Mouse (Mus musculus) forebrain, embryonic 11.5 days (tissue): ENCODE results near the gene Krt7. TPM values are rescaled to one million over a fixed set of nuclear protein-coding genes. Genes with fewer than 3 reads are reported as not detected.

Experiments used
- ATAC-seq: fragments of 200-750 bp; cut with Nextera tagmentation; replicated peaks from 2 replicates; pipeline ENCODE4 v1.8.0; 2017; ENCODE audit warnings: moderate TSS enrichment; ENCODE audit not compliant: low FRiP score
- DNase-seq: peaks from one replicate; pipeline ENCODE4 v3.0.0-alpha.2; 2017; ENCODE audit warnings: low spot score
- H3K27ac ChIP-seq: fragments of 300-500 bp; sonication (generic); 2 replicates; pipeline ENCODE4 v1.5.1; 2014; ENCODE audit warnings: low read depth, low read length
- H3K27me3 ChIP-seq: fragments of 300-500 bp; sonication (generic); 2 replicates; pipeline ENCODE4 v1.6.1; 2014; ENCODE audit warnings: mild to moderate bottlenecking, low read length, mixed read lengths; ENCODE audit not compliant: control insufficient read depth, insufficient read depth
- H3K36me3 ChIP-seq: fragments of 300-500 bp; sonication (generic); 2 replicates; pipeline ENCODE4 v1.6.1; 2014; ENCODE audit warnings: mild to moderate bottlenecking, low read length, moderate library complexity, mixed read lengths; ENCODE audit not compliant: control insufficient read depth, insufficient read depth
- H3K4me1 ChIP-seq: fragments of 300-500 bp; sonication (generic); replicated peaks from 2 replicates; pipeline ENCODE4 v1.6.1; 2014; ENCODE audit warnings: low read length, mixed read lengths; ENCODE audit not compliant: control insufficient read depth, insufficient read depth
- H3K4me2 ChIP-seq: fragments of 300-500 bp; sonication (generic); 2 replicates; pipeline ENCODE4 v1.6.1; 2014; ENCODE audit warnings: low read depth, mild to moderate bottlenecking, low read length, moderate library complexity, mixed read lengths; ENCODE audit not compliant: severe bottlenecking
- H3K4me3 ChIP-seq: fragments of 300-500 bp; sonication (generic); 2 replicates; pipeline ENCODE4 v1.5.1; 2014; ENCODE audit warnings: low read depth, low read length
- H3K9ac ChIP-seq: fragments of 300-500 bp; sonication (generic); 2 replicates; pipeline ENCODE4 v1.6.1; 2014; ENCODE audit warnings: low read length
- H3K9me3 ChIP-seq: fragments of 300-500 bp; sonication (generic); 2 replicates; pipeline ENCODE4 v1.6.1; 2016; ENCODE audit warnings: low read length, mixed read lengths; ENCODE audit not compliant: control insufficient read depth
- WGBS: fragments of 180-500 bp; shearing (Covaris S2); extraction: QIAGEN DNeasy Blood & Tissue Kit; methylation state at CpG from one replicate; pipeline ENCODE4 v1.1.7; 2014; 5-methylcytosine and 5-hydroxymethylcytosine counted together
- polyA plus RNA-seq: library from polyadenylated mRNA; unstranded; fragments of >200 nt; fragmentation: Nextera tagmentation; extraction: Ambion mirVana; gene quantifications from 2 replicates; pipeline ENCODE4 v1.2.1, GENCODE M21; 2014

The Krt7 gene
- polyA plus RNA-seq, 1 experiment from 2014 or later: 6.8 TPM

DNA sequence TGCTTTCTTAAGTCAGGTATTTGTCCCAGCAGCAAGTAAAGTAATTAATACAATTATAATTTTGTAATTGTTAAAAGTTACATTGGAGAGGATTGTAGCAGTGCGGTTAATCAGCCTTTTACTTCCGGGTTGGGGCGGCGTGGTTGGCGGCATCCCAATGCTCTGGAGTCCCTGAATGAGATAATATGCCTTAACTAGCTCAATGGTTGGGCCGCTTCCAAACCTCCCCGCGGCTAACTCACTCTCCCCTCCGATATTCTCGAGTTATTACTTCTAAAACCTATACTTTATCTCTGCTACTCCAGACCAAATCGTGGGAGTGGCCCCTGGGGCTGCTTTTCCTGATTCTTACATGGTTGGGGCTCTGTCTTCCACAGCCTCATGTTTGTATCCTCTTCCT is 35.7 kb downstream of the Krt7 start:
- Histone ChIP-seq H3K9me3 (no peaks in the 10 kb centered on the region), H3K4me2 (no peak overlapping the region), H3K27me3 (no peaks in the 10 kb centered on the region), H3K4me1 (no peaks in the 10 kb centered on the region), H3K9ac (no peak overlapping the region), H3K27ac (no peak overlapping the region), H3K36me3 (no peaks in the 10 kb centered on the region), H3K4me3 (no peak overlapping the region)
- DNase-seq (no peak), ATAC-seq (no peak)
- 80% methylated on average over 11 of the region's 11 CpGs for WGBS

DNA sequence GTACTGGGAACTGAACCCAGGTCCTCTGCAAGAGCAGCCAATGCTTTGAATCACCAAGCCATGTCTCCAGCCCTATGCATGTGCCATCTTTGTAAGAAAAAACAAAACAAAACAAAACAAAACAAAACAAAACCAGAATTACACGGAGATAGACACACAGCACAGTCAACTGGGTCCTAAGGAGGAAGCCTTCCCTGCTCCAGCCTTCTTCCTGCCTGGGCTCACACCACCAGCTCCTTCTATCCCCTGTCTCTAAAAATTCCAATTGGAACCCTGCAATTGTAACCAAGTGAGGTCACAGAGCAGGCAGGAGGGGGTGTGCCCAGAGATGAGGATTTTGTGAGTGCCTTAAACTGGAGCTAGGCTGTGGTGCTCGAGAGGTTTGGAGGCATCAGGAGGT is 36.6 kb downstream of the Krt7 start, which contains the start of gene Krt88:
TSS of gene Krt88 (plus strand) at position 301 of the 400 bp plus-strand sequence.
- Histone ChIP-seq H3K9ac (no peak within 1 kb of the TSS), H3K4me3 (no peak within 1 kb of the TSS), H3K9me3 (no peaks in the 10 kb centered on the region), H3K27me3 (no peaks in the 10 kb centered on the region), H3K4me1 (no peaks in the 10 kb centered on the region), H3K27ac (no peak within 1 kb of the TSS), H3K36me3 (no peaks in the 10 kb centered on the region), H3K4me2 (no peak within 1 kb of the TSS)
- WGBS: 67% methylated on average over 2 of the region's 2 CpGs
- DNase-seq (no peak), ATAC-seq (no peak)

DNA sequence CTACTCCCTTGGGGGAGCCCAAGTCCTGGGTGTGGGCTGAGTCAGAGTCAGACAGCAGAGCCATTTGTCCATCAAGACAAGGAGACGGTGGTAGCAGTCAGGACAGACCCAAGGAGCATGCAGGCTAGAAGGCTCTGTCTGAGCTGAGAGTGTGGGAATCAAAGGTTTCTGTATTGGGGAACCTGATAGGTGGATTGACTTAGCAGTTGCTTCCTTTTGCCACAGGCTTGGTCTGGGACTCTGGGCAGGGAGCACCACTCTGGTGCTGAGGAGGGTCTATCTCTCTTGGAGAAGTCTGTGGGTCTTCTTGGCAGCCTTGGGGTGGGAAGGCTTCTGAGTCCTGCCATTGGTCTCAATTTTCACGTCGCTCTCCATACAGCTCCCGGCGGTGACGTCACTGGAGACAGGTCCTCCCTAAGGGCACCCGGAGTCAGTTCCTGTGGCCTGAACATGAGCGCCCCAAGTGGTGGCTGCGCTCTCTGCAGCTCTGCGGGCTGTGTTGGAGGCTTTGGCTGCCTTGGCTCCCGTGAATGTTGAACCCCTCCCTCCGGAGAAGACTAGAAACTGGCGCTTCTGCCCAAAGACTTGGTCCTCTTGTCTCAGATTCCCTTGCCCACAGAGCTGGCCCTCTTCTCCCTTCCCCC is 42.4 kb downstream of the Krt7 start:
- Histone ChIP-seq H3K27me3 (no peaks in the 10 kb centered on the region), H3K27ac (no peak overlapping the region), H3K9me3 (no peaks in the 10 kb centered on the region), H3K4me3 (no peak overlapping the region), H3K4me1 (no peaks in the 10 kb centered on the region), H3K9ac (no peak overlapping the region), H3K4me2 (no peak overlapping the region), H3K36me3 (no peaks in the 10 kb centered on the region)
- 6% methylated on average over 13 of the region's 13 CpGs for WGBS
- DNase-seq (peak; percentile 84), ATAC-seq (peak; percentile 61; the same call in 1 of the 2 replicates)

GRCm38 (mm10) chr15:101454774-101455173 is 43.9 kb downstream of the Krt7 start:
- H3K4me2 ChIP-seq: no peak overlapping the region
- H3K27ac ChIP-seq: no peak overlapping the region
- H3K4me3 ChIP-seq: no peak overlapping the region
- H3K4me1 ChIP-seq: no peaks in the 10 kb centered on the region; the same call in 1 of the 2 replicates
- WGBS: 89% methylated on average over 8 of the region's 8 CpGs
- H3K27me3 ChIP-seq: no peaks in the 10 kb centered on the region
- no peak overlapping the region for H3K9ac ChIP-seq
- ATAC-seq (no peak), DNase-seq (no peak)
- no peaks in the 10 kb centered on the region for H3K9me3 ChIP-seq
- H3K36me3 ChIP-seq: no peaks in the 10 kb centered on the region

DNA sequence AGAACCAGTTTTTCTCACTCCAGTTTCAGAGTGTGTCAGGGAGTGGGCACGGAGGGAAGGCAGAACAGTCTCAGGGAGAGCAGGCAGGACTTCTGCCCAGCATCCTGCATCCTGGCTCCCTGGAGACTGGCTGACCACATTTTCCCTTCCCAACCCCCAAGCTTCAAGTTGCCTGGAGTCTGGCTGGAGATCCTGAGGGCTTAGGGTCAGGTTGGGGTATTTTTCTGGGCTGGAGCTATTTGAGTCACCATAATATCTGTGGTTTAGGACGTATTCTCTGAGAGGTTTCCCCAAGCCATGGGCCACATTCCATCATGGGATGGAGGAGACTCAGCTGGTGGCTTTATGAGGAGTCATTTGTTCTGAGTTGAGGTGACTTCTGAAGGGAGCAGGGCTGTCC is 44.4 kb downstream of the Krt7 start:
- ATAC-seq: no peak

DNA sequence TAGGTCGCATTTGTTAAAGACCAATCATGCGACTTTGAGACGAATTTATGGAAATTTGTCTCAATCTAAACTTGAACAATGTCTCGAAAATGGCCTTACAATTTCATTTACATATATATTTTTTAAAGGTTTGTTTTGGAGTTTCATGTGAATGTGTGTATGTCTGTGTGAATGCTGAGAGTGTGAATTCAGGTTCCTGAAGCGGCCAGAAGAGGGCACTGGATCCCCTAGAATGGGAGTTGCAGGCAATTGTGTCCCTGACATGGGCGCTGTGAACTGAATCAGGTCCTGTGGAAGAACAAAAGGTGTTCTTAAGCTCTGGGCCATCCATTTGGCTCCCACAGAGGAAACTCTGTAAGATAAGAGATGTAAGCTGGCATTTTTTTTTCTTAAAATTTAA is 45.0 kb downstream of the Krt7 start:
- no peak overlapping the region for H3K4me2 ChIP-seq
- H3K36me3 ChIP-seq: no peaks in the 10 kb centered on the region
- 90% methylated on average over 6 of the region's 6 CpGs for WGBS
- no peak overlapping the region for H3K27ac ChIP-seq
- DNase-seq (no peak), ATAC-seq (no peak)
- H3K27me3 ChIP-seq: no peaks in the 10 kb centered on the region
- H3K9ac ChIP-seq: no peak overlapping the region
- H3K4me3 ChIP-seq: no peak overlapping the region
- H3K9me3 ChIP-seq: no peaks in the 10 kb centered on the region
- H3K4me1 ChIP-seq: no peaks in the 10 kb centered on the region; the same call in 1 of the 2 replicates

More for the DNA sequence above, 44.4 kb downstream of the Krt7 start:
- H3K27ac ChIP-seq: no peak overlapping the region
- no peaks in the 10 kb centered on the region for H3K36me3 ChIP-seq
- no peaks in the 10 kb centered on the region for H3K9me3 ChIP-seq
- no peak overlapping the region for H3K4me2 ChIP-seq
- H3K4me1 ChIP-seq: no peaks in the 10 kb centered on the region; the same call in 1 of the 2 replicates
- DNase-seq: no peak
- WGBS: 85% methylated on average over 2 of the region's 2 CpGs
- H3K9ac ChIP-seq: no peak overlapping the region
- H3K27me3 ChIP-seq: no peaks in the 10 kb centered on the region
- no peak overlapping the region for H3K4me3 ChIP-seq

DNA sequence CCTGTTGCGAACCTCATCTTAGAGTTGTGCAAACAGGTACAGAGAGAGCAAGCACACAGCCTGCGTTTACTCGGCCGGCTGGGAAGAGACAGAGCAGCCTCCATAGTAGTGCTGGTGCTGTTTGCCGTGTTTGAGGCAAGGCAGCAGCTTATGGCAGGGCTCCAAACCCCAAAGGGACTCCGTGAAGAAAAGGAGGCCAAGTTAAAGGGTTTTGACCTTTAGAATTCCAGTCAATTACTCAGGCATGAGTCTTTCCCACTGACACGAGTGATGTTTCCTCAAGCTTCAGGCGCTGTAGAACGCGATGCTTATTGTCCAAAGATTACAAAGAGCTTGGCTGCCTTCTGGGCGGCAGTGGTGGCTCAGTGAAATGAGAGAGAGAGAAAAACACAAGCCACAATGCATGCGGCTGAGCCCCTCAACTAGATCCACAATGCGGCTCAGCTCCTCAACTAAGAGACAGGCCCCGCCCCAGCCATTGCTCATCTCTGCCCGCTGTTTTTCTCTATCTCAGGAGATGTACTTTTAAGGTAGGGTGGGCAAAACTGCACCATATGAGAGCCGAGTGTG is 47.6 kb downstream of the Krt7 start:
- Histone ChIP-seq H3K4me2 (no peak overlapping the region), H3K4me1 (no peaks in the 10 kb centered on the region; the same call in 1 of the 2 replicates), H3K9ac (no peak overlapping the region), H3K36me3 (no peaks in the 10 kb centered on the region), H3K9me3 (no peaks in the 10 kb centered on the region), H3K4me3 (no peak overlapping the region), H3K27me3 (no peaks in the 10 kb centered on the region), H3K27ac (no peak overlapping the region)
- ATAC-seq (no peak), DNase-seq (no peak)
- WGBS: 52% methylated on average over 16 of the region's 16 CpGs

GRCm38 (mm10) chr15:101459283-101459682 is 48.4 kb downstream of the Krt7 start:
- ATAC-seq (no peak), DNase-seq (no peak)
- no peaks in the 10 kb centered on the region for H3K9me3 ChIP-seq
- H3K36me3 ChIP-seq: no peaks in the 10 kb centered on the region
- H3K4me1 ChIP-seq: no peaks in the 10 kb centered on the region; the same call in 1 of the 2 replicates
- H3K27ac ChIP-seq: no peak overlapping the region
- no peak overlapping the region for H3K4me3 ChIP-seq
- no peaks in the 10 kb centered on the region for H3K27me3 ChIP-seq
- 87% methylated on average over 14 of the region's 14 CpGs for WGBS
- no peak overlapping the region for H3K9ac ChIP-seq
- H3K4me2 ChIP-seq: no peak overlapping the region

- H3K4me3 ChIP-seq: no peak within 1 kb of the TSS
Measured at GRCm38 (mm10) chr15:101463651-101464050, 52.8 kb downstream of the Krt7 start, which contains the start of gene Krt81. Krt81 (minus strand) TSS chr15:101463751.

More at GRCm38 (mm10) chr15:101463651-101464050, 52.8 kb downstream of the Krt7 start, which contains the start of gene Krt81:
- no peak for ATAC-seq
- H3K27ac ChIP-seq: no peak within 1 kb of the TSS
- no peaks in the 10 kb centered on the region; the same call in 1 of the 2 replicates for H3K4me1 ChIP-seq
- H3K9ac ChIP-seq: no peak within 1 kb of the TSS
- H3K4me2 ChIP-seq: no peak within 1 kb of the TSS
- H3K36me3 ChIP-seq: no peaks in the 10 kb centered on the region
- H3K27me3 ChIP-seq: no peaks in the 10 kb centered on the region
- H3K9me3 ChIP-seq: no peaks in the 10 kb centered on the region
- no peak for DNase-seq
- 87% methylated on average over 13 of the region's 13 CpGs for WGBS
